Comparison of ENCODE assay signal across 7 mouse cellular contexts in genomic region chr19:53142190-53143107, GRCm38 (mm10). TPM values are rescaled to one million over a fixed set of nuclear protein-coding genes. Genes with fewer than 3 reads are reported as not detected.
DNase-seq lines count a peak whose midpoint lies in the region; ATAC-seq lines count a peak whose summit lies in the region.

No protein-coding gene starts in this region.

- peak overlapping the region; percentile 68 for H3K4me2 ChIP-seq in embryonic facial prominence, embryonic 11.5 days (ENCODE audit: low read depth, low read length)
- peak overlapping the region; percentile 97 for H3K4me2 ChIP-seq in midbrain, embryonic 13.5 days (replicated peaks)

- peak overlapping the region; percentile 68 for H3K27ac ChIP-seq in embryonic facial prominence, embryonic 11.5 days (replicated peaks; ENCODE audit: low read depth, low read length)
- peak overlapping the region; percentile 95 for H3K27ac ChIP-seq in limb, embryonic 10.5 days
- peak overlapping the region; percentile 58; the same call in 1 of the 2 replicates for H3K27ac ChIP-seq in midbrain, embryonic 13.5 days

- peak; percentile 95 for ATAC-seq in embryonic facial prominence, embryonic 11.5 days (replicated peaks; ENCODE audit: insufficient number of reproducible peaks, low FRiP score, low TSS enrichment, low read depth)
- peak; percentile 77 for ATAC-seq in granulocyte monocyte progenitor cell, adult 5-6 weeks (replicated peaks; ENCODE audit: poor library complexity, severe bottlenecking)
- peak; percentile 93 for ATAC-seq in midbrain, embryonic 13.5 days

- H3K9me3 ChIP-seq in embryonic facial prominence, embryonic 11.5 days (replicated peaks; ENCODE audit: control insufficient read depth, low read length): no peaks in the 10 kb centered on the region
- no peaks in the 10 kb centered on the region for H3K9me3 ChIP-seq in limb, embryonic 10.5 days (replicated peaks)
- H3K9me3 ChIP-seq in midbrain, embryonic 13.5 days: no peaks in the 10 kb centered on the region

- H3K4me1 ChIP-seq in embryonic facial prominence, embryonic 11.5 days (ENCODE audit: control insufficient read depth, insufficient read depth, low read length): peaks cover 3% of the 10 kb centered on the region; the same call in 1 of the 2 replicates
- peaks cover 59% of the 10 kb centered on the region for H3K4me1 ChIP-seq in limb, embryonic 10.5 days
- peaks cover 37% of the 10 kb centered on the region for H3K4me1 ChIP-seq in midbrain, embryonic 13.5 days (replicated peaks)

- H3K27me3 ChIP-seq in embryonic facial prominence, embryonic 11.5 days (ENCODE audit: control insufficient read depth, insufficient read depth, low read length): no peaks in the 10 kb centered on the region
- no peaks in the 10 kb centered on the region for H3K27me3 ChIP-seq in limb, embryonic 10.5 days (ENCODE audit: low read depth, poor library complexity, severe bottlenecking)
- H3K27me3 ChIP-seq in midbrain, embryonic 13.5 days: peaks cover 21% of the 10 kb centered on the region

- H3K9ac ChIP-seq in embryonic facial prominence, embryonic 11.5 days (replicated peaks; ENCODE audit: low read length): peak overlapping the region; percentile 87
- peak overlapping the region; percentile 86 for H3K9ac ChIP-seq in midbrain, embryonic 13.5 days (replicated peaks)

- peak overlapping the region; percentile 87 for H3K4me3 ChIP-seq in embryonic facial prominence, embryonic 11.5 days (ENCODE audit: low read depth, low read length)
- peak overlapping the region; percentile 98 for H3K4me3 ChIP-seq in limb, embryonic 10.5 days
- H3K4me3 ChIP-seq in midbrain, embryonic 13.5 days (replicated peaks): peak overlapping the region; percentile 90

- H3K36me3 ChIP-seq in embryonic facial prominence, embryonic 11.5 days (replicated peaks; ENCODE audit: control insufficient read depth, insufficient read depth, low read depth, low read length): no peaks in the 10 kb centered on the region
- H3K36me3 ChIP-seq in limb, embryonic 10.5 days: no peaks in the 10 kb centered on the region
- H3K36me3 ChIP-seq in midbrain, embryonic 13.5 days: no peaks in the 10 kb centered on the region

- WGBS in embryonic facial prominence, embryonic 11.5 days: under 1% methylated on average over 80 of the region's 84 CpGs
- under 1% methylated on average over 84 of the region's 84 CpGs for WGBS in limb, embryonic 10.5 days
- under 1% methylated on average over 84 of the region's 84 CpGs for WGBS in midbrain, embryonic 13.5 days

- peak; percentile 100 for DNase-seq in adrenal gland, postnatal 14 days
- peak; percentile 100 for DNase-seq in embryonic facial prominence, embryonic 11.5 days (ENCODE audit: low spot score)
- peak; percentile 100 for DNase-seq in kidney, adult 11 months
- DNase-seq in limb, embryonic 10.5 days (ENCODE audit: low spot score): peak; percentile 99
- peak; percentile 99 for DNase-seq in spleen, adult 12 weeks (ENCODE audit: low spot score)

RNA-seq across cellular contexts. Expression of gene Add3, which starts 2.2 kb away (rescaled TPM):
- 67.6 and 74.5 TPM in 2 replicates for total RNA-seq in adrenal gland, postnatal 14 days (2021)
- polyA plus RNA-seq in embryonic facial prominence, embryonic 11.5 days (2014; fragmentation: Nextera tagmentation; extraction: Ambion mirVana): 76.6 and 84.8 TPM in 2 replicates
- total RNA-seq in granulocyte monocyte progenitor cell, adult 5-6 weeks (2014; fragmentation: Nextera tagmentation): 30.2 and 57.5 TPM in 2 replicates
- 39.5 and 43.3 TPM in 2 replicates for total RNA-seq in granulocyte monocyte progenitor cell, adult 5-6 weeks (2017)
- 46.4 and 63.7 TPM in 2 replicates for polyA plus RNA-seq in limb, embryonic 10.5 days (2016; fragmentation: Nextera tagmentation; extraction: Ambion mirVana)
- polyA plus RNA-seq in midbrain, embryonic 13.5 days (2015; fragmentation: Nextera tagmentation; extraction: Ambion mirVana): 25.1 and 27.1 TPM in 2 replicates

Comparison
In these comparisons a context has a peak if more than half of its experiments do, and no peak if none do; other contexts are left out.
1. Peak in every context shown above with its lines: DNase-seq, ATAC-seq, H3K4me3 ChIP-seq and H3K27ac ChIP-seq.